Mouse (Mus musculus): ENCODE data around the gene Fbxo42. TPM values are rescaled to one million over a fixed set of nuclear protein-coding genes. Genes with fewer than 3 reads are reported as not detected.

Fbxo42 gene
- total and polyA plus RNA-seq, 3 experiments, result 11.4 to 22.2 (median 19.9) TPM

DNA sequence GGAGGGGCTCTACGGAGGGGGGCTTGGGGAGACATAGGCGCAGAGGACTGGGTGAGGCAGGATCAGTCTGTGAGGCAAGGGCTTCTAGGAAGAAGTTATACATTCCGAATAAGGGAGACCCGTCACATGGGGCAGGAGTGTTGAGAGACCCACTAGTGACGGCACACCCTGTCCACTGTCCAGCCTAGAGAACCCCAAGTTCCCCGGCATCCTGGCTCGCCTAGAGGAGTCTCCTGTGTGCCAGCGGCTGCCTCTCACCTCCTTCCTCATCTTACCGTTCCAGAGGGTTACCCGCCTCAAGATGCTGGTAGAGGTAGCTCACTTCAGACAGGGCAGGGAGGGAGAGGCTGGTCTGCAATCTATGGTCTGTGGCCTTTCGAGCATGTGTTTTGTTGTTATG, 101.7 kb downstream of the Fbxo42 start:
- DNase-seq, result no peak

DNA sequence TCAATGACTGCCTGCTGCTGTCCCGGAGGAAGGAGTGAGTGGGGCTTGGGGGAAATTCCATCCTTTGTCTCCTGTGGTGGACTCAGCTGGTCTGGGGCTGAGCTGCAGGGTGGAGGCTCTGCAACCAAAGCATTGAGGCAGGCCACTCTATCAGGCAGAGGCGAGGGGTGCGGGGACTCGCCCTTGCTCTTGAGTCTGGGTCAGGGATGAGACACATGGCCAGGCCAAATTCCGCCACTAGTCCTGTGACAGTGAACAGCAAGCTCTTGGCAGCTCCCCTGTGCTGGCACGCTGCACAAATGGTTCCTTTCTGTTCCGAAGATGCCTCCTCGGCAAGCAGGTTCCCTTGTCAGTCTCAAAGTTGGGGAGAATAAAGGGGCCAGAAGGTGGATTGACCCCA, 103.4 kb downstream of the Fbxo42 start:
- no peak for DNase-seq

DNA sequence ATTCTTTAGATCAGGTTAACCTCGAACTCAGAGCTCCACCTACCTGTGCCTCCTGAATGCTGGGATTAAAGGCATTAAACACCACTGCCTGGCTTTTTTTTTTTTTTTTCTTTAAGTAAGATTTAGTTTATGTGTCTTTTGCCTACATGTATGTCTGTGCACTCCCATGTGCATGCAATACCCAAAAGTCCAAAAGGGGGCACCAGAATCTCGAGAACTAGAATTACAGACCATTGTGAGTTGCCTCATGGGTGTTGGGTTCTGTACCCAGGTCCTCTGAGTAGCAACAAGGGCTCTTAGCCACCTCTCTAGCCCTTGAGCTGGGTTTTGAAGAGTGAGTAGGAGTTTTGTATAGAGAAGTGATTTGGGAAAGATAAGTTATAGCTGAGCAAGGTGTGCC, 104.9 kb downstream of the Fbxo42 start:
- DNase-seq, result no peak

Other genes starting within 250 kb of the Fbxo42 start
- 10 to 100 TPM in 1 of 2 experiments, 1 to 10 TPM in 1; 1.7 to 13.8 TPM for gene Padi2, start 241.6 kb upstream of the Fbxo42 start, total RNA-seq (2021)
- 7.7 and 10.5 TPM in 2 replicates for gene Padi2, start 241.6 kb upstream of the Fbxo42 start, polyA plus RNA-seq (2012; rRNA removed)
- 100 to 1,000 TPM; 462 to 500 TPM for gene Sdhb, start 186.7 kb upstream of the Fbxo42 start, total RNA-seq (2021)
- 334 and 363 TPM in 2 replicates for gene Sdhb, start 186.7 kb upstream of the Fbxo42 start, polyA plus RNA-seq (2012; rRNA removed)
- 10 to 100 TPM; 31.8 to 37.1 TPM for gene Atp13a2, start 161.0 kb upstream of the Fbxo42 start, total RNA-seq (2021)
- gene Atp13a2, start 161.0 kb upstream of the Fbxo42 start, polyA plus RNA-seq (2012; rRNA removed), result 183 and 226 TPM in 2 replicates
- 10 to 100 TPM in 1 of 2 experiments, 1 to 10 TPM in 1; 5.7 to 11.1 TPM for gene Mfap2, start 137.5 kb upstream of the Fbxo42 start, total RNA-seq (2021)
- gene Mfap2, start 137.5 kb upstream of the Fbxo42 start, polyA plus RNA-seq (2012; rRNA removed), result 37.8 and 42.4 TPM in 2 replicates
- 1 to 10 TPM; 5.6 to 7.4 TPM for gene Crocc, start 87.4 kb upstream of the Fbxo42 start, total RNA-seq (2021)
- gene Crocc, start 87.4 kb upstream of the Fbxo42 start, polyA plus RNA-seq (2012; rRNA removed), result 7.1 and 10.5 TPM in 2 replicates
- 10 to 100 TPM; 55.8 to 65.3 TPM for gene Necap2, start 69.6 kb upstream of the Fbxo42 start, total RNA-seq (2021)
- 54.8 and 63.7 TPM in 2 replicates for gene Necap2, start 69.6 kb upstream of the Fbxo42 start, polyA plus RNA-seq (2012; rRNA removed)
- gene Spata21, start 59.6 kb upstream of the Fbxo42 start, total RNA-seq (2021), result not detected
- not detected in 2 replicates for gene Spata21, start 59.6 kb upstream of the Fbxo42 start, polyA plus RNA-seq (2012; rRNA removed)
- gene Szrd1, start 8.1 kb upstream of the Fbxo42 start, total RNA-seq (2021), result 100 to 1,000 TPM; 130 to 135 TPM
- gene Szrd1, start 8.1 kb upstream of the Fbxo42 start, polyA plus RNA-seq (2012; rRNA removed), result 65.0 and 75.7 TPM in 2 replicates
- gene Rsg1, start 66.0 kb downstream of the Fbxo42 start, total RNA-seq (2021), result 1 to 10 TPM in 1 of 2 experiments, under 1 TPM in 1; 0.86 to 1.1 TPM
- gene Rsg1, start 66.0 kb downstream of the Fbxo42 start, polyA plus RNA-seq (2012; rRNA removed), result 1.7 and 2.3 TPM in 2 replicates
- gene Arhgef19, start 91.6 kb downstream of the Fbxo42 start, total RNA-seq (2021), result 10 to 100 TPM; 50.9 to 65.1 TPM
- 58.3 and 75.8 TPM in 2 replicates for gene Arhgef19, start 91.6 kb downstream of the Fbxo42 start, polyA plus RNA-seq (2012; rRNA removed)
- gene Epha2, start 153.3 kb downstream of the Fbxo42 start, total RNA-seq (2021), result 10 to 100 TPM; 11.7 to 19.4 TPM
- 18.0 and 24.1 TPM in 2 replicates for gene Epha2, start 153.3 kb downstream of the Fbxo42 start, polyA plus RNA-seq (2012; rRNA removed)
- 1 to 10 TPM in 1 of 2 experiments, under 1 TPM in 1; 0.86 to 4.5 TPM for gene Fam131c, start 220.3 kb downstream of the Fbxo42 start, total RNA-seq (2021)
- 3.1 and 9.5 TPM in 2 replicates for gene Fam131c, start 220.3 kb downstream of the Fbxo42 start, polyA plus RNA-seq (2012; rRNA removed)

All from adrenal gland, adult 2 months (tissue).